Mouse (Mus musculus) spleen, embryonic (tissue): ENCODE results near the gene Ascl2.

ENCODE experiments used
- CTCF ChIA-PET: fragments of 350-600 bp; sonication (Branson Sonifier 250); formaldehyde crosslinking; loops from one replicate; lab custom pipeline; 2022; lab: Charles Lee

The Ascl2 gene

GRCm38 (mm10) chr7:142918641-142919628, 50.1 kb downstream of the Ascl2 start:
- CTCF ChIA-PET = interaction anchor here (0.6 kb wide), 1 partner anchor 562 kb away, joined by 3 read pairs; no protein-coding TSS in a partner anchor

GRCm38 (mm10) chr7:142917659-142918058, 51.4 kb downstream of the Ascl2 start:
- CTCF ChIA-PET = no interaction called here
